Mouse (Mus musculus) left cerebral cortex, postnatal 10 days (tissue): Measurements from ENCODE around the gene Rab4b. TPM values are rescaled to one million over a fixed set of nuclear protein-coding genes. Genes with fewer than 3 reads are reported as not detected.

Experiments
- DNase-seq, 2 experiments: peaks; one replicate each; pipeline ENCODE4 v3.0.0; 2021 to 2022; ENCODE audit warnings: low spot score in 2 of 2, mixed read lengths in 1 of 2; ENCODE audit errors: extremely low spot score in 1 of 2
- intact Hi-C: fragments of 180-260 bp; cut with DNase I; formaldehyde crosslinking; loops from one replicate; pipeline ENCODE4 v1.15.1; 2025
- total RNA-seq, 2 experiments: library from RNA; stranded (reverse); gene quantifications; 2 replicates each; pipeline ENCODE4 v1.2.3; 2021

The Rab4b gene
- total RNA-seq, 2 experiments from 2014 or later: 85.4 to 89.5 TPM

GRCm38 (mm10) chr7:27164112-27164947 lies 14.4 kb downstream of the Rab4b start:
- intact Hi-C loops: no loop called here
- peak in 1 of 2 experiments; percentile 64 for DNase-seq

GRCm38 (mm10) chr7:27163450-27163805 lies 15.3 kb downstream of the Rab4b start:
- intact Hi-C loops: no loop called here
- DNase-seq: peak in 1 of 2 experiments; percentile 46

GRCm38 (mm10) chr7:27162780-27163449 lies 15.8 kb downstream of the Rab4b start:
- intact Hi-C loops: no loop called here
- DNase-seq: no peak

DNA sequence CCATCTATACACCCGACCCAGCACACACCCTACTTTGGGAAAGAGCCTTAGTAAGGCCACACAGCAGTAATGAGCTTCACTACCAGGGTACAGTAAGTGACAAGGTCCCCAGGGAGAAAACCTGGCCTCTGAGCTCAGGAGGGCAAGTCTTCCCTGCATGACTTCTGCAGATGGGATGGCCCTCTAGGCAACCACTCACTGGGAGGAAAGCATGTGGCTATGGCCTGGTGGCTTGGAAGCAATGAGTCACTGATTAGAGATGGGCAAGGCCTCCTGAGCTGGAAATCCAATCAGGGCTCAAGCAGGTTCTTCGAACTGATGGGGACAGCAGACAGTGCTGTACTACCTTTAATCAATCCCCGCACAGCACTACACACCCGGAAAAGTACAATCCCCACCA lies 17.0 kb downstream of the Rab4b start:
- intact Hi-C loops: no loop called here
- DNase-seq: no peak

DNA sequence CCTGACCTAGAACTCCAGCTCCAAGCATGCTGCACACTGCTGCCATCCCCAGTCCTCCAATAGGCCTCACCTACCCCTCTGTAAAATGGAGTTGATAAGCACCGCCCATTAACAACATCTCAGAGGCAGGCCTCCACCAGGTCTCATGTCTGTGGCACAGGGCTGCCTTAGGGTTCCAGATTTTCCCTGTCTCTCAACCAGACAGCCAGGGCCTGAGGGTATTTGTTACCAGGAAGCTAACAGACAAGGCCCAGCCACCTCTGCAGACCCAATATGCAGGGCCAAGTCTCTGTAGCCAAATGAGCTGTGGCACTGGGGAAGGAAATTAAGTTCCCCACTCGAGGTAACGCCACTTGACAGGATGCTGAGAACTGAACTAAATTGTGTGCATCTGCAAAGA lies 17.8 kb downstream of the Rab4b start:
- intact Hi-C loops: no loop called here
- no peak for DNase-seq

DNA sequence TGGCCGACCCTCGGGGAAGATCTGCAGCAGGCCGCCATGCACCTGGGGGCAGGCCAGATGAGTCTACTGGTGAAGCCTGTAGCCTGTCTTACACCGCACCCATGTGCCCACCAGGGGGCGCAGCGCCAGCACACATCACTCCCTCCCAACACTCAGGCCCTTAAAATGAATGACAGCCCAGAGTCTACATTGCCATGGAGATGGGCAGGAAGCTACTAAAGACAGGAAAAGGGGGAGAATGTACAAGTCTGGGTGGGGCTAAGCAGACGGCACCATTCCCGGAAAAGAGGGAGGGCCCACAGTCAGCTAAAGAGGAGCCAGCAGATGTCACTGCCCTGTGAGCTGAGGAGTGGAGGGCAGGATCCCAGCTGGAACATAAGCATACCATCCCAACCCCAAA lies 18.8 kb downstream of the Rab4b start:
- intact Hi-C loops: no loop called here
- DNase-seq: peak; percentile 89 to 93

DNA sequence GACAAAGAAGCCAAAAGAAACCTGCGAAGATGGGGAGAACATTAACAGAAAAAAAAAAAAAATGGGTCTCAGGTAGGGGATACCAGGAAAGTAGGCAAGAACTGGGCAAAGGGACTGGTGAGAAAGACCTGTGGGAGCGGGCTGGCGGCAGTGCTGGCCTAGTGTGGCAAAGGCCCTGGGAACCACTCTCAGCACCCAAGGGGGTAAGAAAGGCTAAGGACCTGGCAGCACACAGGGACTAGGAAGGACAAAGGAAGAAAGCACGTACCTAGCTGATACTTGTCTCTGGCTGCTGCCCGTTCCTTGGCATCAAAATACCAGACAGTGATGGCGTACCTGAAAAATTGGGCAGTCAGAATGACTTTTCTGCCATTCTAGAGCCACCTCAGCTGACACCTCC lies 19.4 kb downstream of the Rab4b start:
- DNase-seq: no peak
- intact Hi-C loops: no loop called here

DNA sequence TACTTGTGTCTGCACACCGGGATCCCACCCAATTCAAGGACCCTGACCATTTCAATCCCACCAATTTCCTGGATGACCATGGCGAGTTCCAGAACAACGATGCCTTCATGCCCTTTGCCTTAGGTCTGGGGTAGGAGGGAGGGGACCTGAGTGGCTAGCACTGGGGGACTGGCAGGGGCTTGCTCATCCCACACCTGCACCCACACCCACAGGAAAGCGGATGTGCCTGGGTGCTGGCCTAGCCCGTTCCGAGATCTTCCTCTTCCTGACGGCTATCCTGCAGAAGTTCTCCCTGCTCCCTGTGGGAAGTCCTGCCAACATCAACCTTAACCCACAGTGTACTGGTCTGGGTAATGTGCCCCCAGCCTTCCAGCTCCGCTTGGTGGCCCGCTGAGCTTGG lies 20.5 kb downstream of the Rab4b start:
- no peak for DNase-seq
- intact Hi-C loops: no loop called here

GRCm38 (mm10) chr7:27156005-27156404 lies 22.7 kb downstream of the Rab4b start:
- intact Hi-C loops: no loop called here
- no peak for DNase-seq

DNA sequence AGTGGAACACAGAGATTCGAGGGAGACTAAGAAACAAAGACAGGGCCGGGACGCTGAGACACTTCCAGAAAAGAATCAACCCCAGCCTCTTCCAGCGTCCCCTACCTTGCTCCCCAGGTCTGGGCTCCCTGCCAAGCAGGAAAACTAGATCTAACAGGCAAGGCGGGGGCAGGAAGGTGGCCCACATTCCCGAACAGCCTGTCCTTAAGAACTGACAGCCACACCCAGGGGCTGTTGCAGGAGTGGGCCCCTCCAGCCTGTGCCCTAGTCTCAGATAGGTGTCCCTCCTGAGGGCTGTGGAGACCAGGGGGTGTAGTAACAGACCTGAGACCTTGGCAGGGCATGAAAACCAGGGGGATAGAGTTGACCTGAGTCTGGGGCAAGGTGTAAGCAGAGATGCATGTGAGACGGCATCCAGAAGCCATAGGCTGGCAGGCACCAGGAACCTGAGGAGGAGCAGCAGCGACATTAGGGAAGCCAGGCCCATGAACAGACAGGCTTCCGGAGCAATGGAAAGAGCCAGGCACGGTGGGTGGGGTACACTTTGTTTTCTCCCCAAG lies 25.4 kb downstream of the Rab4b start, which contains the start of gene Cyp2t4:
Gene Cyp2t4, plus strand, starts transcription at position 510 of the 560 bp plus-strand sequence.
- DNase-seq: peak in 1 of 2 experiments; percentile 80
- intact Hi-C loops: no loop called here

DNA sequence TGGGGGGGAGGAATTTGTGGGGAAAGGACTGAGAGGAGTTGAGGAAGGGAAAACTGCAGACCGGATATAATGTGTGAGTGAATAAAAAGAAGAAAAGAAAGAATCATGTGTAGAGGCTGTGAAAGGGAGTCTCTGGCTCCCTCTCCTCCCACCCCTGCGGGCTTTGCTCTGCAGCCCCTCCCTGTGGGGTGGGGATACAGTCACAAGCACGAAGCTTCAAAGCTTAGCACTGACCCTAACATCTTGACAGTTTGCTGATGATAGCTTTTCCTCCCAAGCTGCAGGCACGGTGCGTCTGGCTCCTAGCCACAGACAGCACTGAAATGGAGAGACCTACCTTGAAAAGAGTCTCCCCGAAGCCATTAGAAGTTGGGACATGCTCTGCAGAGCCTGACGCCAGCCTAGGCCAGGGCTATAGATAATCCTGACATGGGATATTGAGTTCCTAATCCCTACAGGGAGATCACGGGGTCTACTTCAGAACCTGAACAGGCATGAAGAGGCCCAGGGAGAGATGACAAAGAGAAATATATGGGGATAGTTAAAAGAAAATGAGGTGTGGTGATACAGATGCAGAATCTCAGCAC lies 42.2 kb downstream of the Rab4b start:
- intact Hi-C loops: loop anchor here (10.0 kb wide), 1 partner anchor 352 kb away; no protein-coding TSS in a partner anchor
- no peak for DNase-seq

DNA sequence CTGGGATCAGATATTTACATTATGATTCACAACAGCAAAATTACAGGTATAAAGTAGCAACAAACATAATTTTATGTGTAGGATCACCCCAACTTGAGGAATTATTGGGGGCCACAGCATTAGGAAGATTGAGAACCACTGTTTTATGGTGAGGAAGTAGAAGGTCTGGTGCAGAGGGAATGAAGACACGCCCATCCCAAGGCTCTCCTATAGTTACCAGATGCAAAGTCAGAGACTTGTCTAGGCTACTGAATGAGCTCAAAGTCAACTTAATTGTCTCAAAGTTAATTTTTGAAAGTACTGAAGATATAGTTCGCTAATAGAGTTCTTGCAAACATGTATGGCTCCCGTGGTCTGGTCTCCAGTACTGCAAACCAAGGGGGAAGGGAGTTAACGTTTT lies 44.9 kb downstream of the Rab4b start:
- no peak for DNase-seq
- intact Hi-C loops: loop anchor here (10.0 kb wide), 1 partner anchor 349 kb away; no protein-coding TSS in a partner anchor

- intact Hi-C loops: loop anchor here (10.0 kb wide), 1 partner anchor 348 kb away; no protein-coding TSS in a partner anchor
- peak in 1 of 2 experiments; percentile 65 for DNase-seq
Observed at GRCm38 (mm10) chr7:27133156-27133555, 45.5 kb downstream of the Rab4b start.

- intact Hi-C loops: loop anchor here (10.0 kb wide), 1 partner anchor 348 kb away; no protein-coding TSS in a partner anchor
- DNase-seq: peak; percentile 28 to 69
Observed at GRCm38 (mm10) chr7:27132588-27132987, 46.1 kb downstream of the Rab4b start.

GRCm38 (mm10) chr7:27131387-27131786 lies 47.3 kb downstream of the Rab4b start:
- intact Hi-C loops: loop anchor here (10.0 kb wide), 1 partner anchor 347 kb away; no protein-coding TSS in a partner anchor
- DNase-seq: no peak

DNA sequence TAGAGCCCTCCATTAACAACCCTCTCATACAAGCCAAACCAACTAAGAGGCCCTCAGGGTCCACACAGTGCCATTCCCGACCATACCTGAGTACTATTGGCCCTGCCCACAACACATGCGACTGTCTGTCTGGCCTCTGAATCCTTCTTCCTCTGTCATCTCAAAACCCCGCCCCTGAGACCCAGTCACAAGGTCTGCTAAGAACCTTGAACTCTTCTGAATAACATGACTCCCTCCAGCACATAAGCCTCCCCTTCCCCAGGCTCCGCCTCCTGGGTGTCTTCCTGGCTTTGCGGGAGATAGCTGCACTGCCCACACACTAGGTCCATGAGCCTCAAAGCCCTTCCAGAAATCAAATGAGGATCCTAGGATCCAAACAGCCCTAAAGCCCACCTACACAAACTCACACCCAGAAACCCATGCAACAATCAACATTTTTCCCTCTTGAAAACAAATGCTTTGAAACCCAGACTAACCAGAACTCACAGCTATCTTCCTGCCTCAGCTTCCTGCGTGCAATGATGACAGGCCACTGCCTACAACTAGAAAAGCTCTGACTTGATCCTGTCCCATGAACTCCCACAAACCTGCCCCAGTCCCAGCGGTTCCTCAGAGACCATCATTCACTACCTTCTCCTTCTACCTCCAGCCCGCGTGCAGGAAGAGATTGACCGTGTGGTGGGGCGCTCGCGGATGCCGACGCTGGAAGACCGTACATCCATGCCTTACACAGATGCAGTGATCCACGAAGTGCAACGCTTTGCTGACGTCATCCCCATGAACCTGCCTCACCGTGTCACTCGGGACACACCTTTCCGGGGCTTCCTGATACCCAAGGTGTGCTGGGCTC lies 48.0 kb downstream of the Rab4b start:
- intact Hi-C loops: loop anchor here (10.0 kb wide), 1 partner anchor 346 kb away; no protein-coding TSS in a partner anchor
- no peak for DNase-seq

DNA sequence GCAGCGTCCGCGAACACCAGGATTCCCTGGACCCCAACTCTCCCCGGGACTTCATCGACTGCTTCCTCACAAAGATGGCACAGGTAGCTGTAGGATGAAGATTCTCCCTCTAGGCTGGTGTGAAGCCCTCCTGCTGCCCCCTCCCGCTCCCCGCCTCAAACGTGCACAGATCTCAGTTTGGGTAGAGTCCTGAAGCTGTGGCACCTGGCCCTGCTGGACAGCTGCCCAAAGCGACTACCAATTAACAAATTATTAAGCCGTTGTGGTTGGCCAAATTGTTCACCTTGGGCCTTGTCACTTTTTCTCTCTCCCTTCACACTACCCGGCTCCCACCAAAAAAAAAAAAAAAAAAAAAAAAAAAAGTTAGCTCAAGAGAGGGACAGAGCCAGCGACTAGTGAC lies 48.9 kb downstream of the Rab4b start:
- DNase-seq: no peak
- intact Hi-C loops: loop anchor here (10.0 kb wide), 1 partner anchor 345 kb away; no protein-coding TSS in a partner anchor

DNA sequence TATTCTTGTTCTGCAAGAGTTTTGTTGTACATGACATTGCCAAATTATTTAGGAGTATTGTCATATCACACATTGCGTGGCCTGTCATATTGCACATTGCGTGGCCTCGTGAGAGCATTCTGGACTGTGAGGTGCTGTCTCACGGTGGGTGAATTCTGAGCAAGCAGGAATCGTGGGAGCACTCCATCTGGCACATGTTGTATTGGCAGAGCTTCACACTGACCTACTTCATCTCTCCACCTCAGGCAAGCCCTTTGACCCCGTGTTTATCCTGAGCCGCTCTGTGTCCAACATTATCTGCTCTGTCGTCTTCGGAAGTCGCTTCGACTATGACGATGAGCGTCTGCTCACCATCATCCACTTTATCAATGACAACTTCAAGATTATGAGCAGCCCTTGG lies 49.8 kb downstream of the Rab4b start:
- intact Hi-C loops: no loop called here
- no peak for DNase-seq
